Mouse (Mus musculus): ENCODE data around the gene Pcgf2. TPM values are rescaled to one million over a fixed set of nuclear protein-coding genes. Genes with fewer than 3 reads are reported as not detected.
"Not testable (repeated sequence)": the region's sequence is repeated elsewhere in the genome, so short reads cannot be mapped to it uniquely, and the experiment has no call there.

Pcgf2 gene
- polyA plus RNA-seq, 1 experiment from 2014 or later = 19.7 TPM

GRCm38 (mm10) chr11:97712286-97712685, 12.0 kb upstream of the Pcgf2 start:
- Histone ChIP-seq H3K4me1 (ENCODE audit: insufficient read depth) (no peaks in the 10 kb centered on the region), H3K36me3 (ENCODE audit: insufficient read depth) (peaks cover 74% of the 10 kb centered on the region), H3K4me3 (ENCODE audit: low read depth, low read length) (no peak overlapping the region), H3K9ac (no peak overlapping the region), H3K27ac (ENCODE audit: low read depth) (no peak overlapping the region), H3K9me3 (ENCODE audit: low read depth, low read length) (no peaks in the 10 kb centered on the region), H3K4me2 (no peak overlapping the region), H3K27me3 (ENCODE audit: insufficient read depth, low read length) (no peaks in the 10 kb centered on the region)
- WGBS = 87% methylated on average over 15 of the region's 15 CpGs
- DNase-seq (no peak), ATAC-seq (ENCODE audit: insufficient read depth) (no peak)
- TF ChIP-seq CTCF (IDR thresholded peaks at IDR 0.05; ENCODE audit: low read depth) = no peak

- H3K9me3 ChIP-seq (ENCODE audit: low read depth, low read length) = no peaks in the 10 kb centered on the region
- no peak for TF ChIP-seq CTCF (IDR thresholded peaks at IDR 0.05; ENCODE audit: low read depth)
- H3K27me3 ChIP-seq (ENCODE audit: insufficient read depth, low read length) = no peaks in the 10 kb centered on the region
- H3K9ac ChIP-seq = no peak overlapping the region
- H3K4me1 ChIP-seq (ENCODE audit: insufficient read depth) = no peaks in the 10 kb centered on the region
- DNase-seq (no peak), ATAC-seq (ENCODE audit: insufficient read depth) (no peak)
- H3K36me3 ChIP-seq (ENCODE audit: insufficient read depth) = peaks cover 74% of the 10 kb centered on the region
- no peak overlapping the region for H3K4me2 ChIP-seq
- 74% methylated on average over 13 of the region's 13 CpGs for WGBS
- no peak overlapping the region for H3K27ac ChIP-seq (ENCODE audit: low read depth)
- H3K4me3 ChIP-seq (ENCODE audit: low read depth, low read length) = no peak overlapping the region
Measured at GRCm38 (mm10) chr11:97711200-97711900, 11.1 kb upstream of the Pcgf2 start.

GRCm38 (mm10) chr11:97710067-97710466, 9.8 kb upstream of the Pcgf2 start:
- H3K4me1 ChIP-seq (ENCODE audit: insufficient read depth); DNase-seq; H3K9me3 ChIP-seq (ENCODE audit: low read depth, low read length); H3K4me2 ChIP-seq; H3K9ac ChIP-seq; H3K27ac ChIP-seq (ENCODE audit: low read depth); H3K27me3 ChIP-seq (ENCODE audit: insufficient read depth, low read length); H3K4me3 ChIP-seq (ENCODE audit: low read depth, low read length); ATAC-seq (ENCODE audit: insufficient read depth): not testable (repeated sequence)
- WGBS = 81% methylated on average over 2 of the region's 2 CpGs
- peaks cover 82% of the 10 kb centered on the region for H3K36me3 ChIP-seq (ENCODE audit: insufficient read depth)

DNA sequence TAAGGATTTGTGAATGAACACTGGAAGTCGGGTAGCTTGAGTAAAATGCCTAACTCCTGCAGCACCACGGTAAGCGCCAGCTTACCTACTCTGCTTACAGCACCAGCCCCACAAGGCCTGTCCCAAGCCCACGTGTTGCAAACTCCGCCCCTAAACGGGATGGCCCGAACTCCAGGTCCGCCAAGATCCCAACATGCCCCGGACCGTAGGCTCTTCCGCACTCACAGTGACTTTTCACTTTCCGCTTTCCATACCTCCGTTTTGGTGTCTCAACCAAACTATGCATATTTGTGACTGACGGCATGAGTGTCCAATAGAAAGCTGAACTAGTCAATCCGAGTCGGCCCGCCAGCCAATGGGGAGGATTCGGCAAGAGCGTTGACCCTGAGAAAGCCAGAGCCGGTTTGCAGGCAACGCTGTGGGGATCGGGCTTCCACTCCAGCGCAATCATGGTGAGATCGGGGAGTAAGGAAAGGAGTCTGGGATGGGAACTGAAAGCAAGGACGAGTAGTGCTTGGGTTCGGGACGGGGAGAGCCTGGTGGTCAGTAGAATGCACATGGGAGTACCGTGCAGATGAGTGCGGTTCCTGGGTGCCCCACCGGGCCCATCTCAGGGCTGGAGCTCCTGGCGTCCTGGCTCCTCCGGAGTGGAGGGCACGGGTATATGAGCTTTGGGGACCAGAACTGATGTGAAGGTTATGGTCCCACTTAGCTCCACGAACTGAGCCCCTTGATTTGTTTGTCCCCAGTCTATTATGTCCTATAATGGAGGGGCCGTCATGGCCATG, 2.9 kb upstream of the Pcgf2 start, which contains the start of gene Psmb3:
Gene Psmb3 (plus strand): TSS at position 361 of the 788 bp plus-strand sequence.
- Histone ChIP-seq H3K4me1 (ENCODE audit: insufficient read depth) (peaks cover 13% of the 10 kb centered on the region), H3K36me3 (ENCODE audit: insufficient read depth) (peaks cover 37% of the 10 kb centered on the region), H3K4me2 (peak within 1 kb of the TSS; percentile 84), H3K4me3 (ENCODE audit: low read depth, low read length) (peak within 1 kb of the TSS; percentile 93), H3K9me3 (ENCODE audit: low read depth, low read length) (no peaks in the 10 kb centered on the region), H3K9ac (peak within 1 kb of the TSS; percentile 70), H3K27me3 (ENCODE audit: insufficient read depth, low read length) (no peaks in the 10 kb centered on the region), H3K27ac (ENCODE audit: low read depth) (peak within 1 kb of the TSS; percentile 82)
- peak; percentile 100 for DNase-seq
- TF ChIP-seq CTCF (IDR thresholded peaks at IDR 0.05; ENCODE audit: low read depth) = no peak
- peak; percentile 88 for ATAC-seq (ENCODE audit: insufficient read depth)
- WGBS = under 1% methylated on average over 35 of the region's 35 CpGs

GRCm38 (mm10) chr11:97702393-97702745, 2.1 kb upstream of the Pcgf2 start:
- Histone ChIP-seq H3K27ac (ENCODE audit: low read depth) (peak overlapping the region; percentile 82), H3K4me2 (peak overlapping the region; percentile 84), H3K9me3 (ENCODE audit: low read depth, low read length) (no peaks in the 10 kb centered on the region), H3K27me3 (ENCODE audit: insufficient read depth, low read length) (no peaks in the 10 kb centered on the region), H3K4me1 (ENCODE audit: insufficient read depth) (peaks cover 15% of the 10 kb centered on the region), H3K4me3 (ENCODE audit: low read depth, low read length) (peak overlapping the region; percentile 93), H3K36me3 (ENCODE audit: insufficient read depth) (peaks cover 28% of the 10 kb centered on the region), H3K9ac (peak overlapping the region; percentile 60)
- DNase-seq (peak; percentile 97), ATAC-seq (ENCODE audit: insufficient read depth) (no peak)
- WGBS = under 1% methylated on average over 24 of the region's 24 CpGs
- TF ChIP-seq CTCF (IDR thresholded peaks at IDR 0.05; ENCODE audit: low read depth) = no peak

DNA sequence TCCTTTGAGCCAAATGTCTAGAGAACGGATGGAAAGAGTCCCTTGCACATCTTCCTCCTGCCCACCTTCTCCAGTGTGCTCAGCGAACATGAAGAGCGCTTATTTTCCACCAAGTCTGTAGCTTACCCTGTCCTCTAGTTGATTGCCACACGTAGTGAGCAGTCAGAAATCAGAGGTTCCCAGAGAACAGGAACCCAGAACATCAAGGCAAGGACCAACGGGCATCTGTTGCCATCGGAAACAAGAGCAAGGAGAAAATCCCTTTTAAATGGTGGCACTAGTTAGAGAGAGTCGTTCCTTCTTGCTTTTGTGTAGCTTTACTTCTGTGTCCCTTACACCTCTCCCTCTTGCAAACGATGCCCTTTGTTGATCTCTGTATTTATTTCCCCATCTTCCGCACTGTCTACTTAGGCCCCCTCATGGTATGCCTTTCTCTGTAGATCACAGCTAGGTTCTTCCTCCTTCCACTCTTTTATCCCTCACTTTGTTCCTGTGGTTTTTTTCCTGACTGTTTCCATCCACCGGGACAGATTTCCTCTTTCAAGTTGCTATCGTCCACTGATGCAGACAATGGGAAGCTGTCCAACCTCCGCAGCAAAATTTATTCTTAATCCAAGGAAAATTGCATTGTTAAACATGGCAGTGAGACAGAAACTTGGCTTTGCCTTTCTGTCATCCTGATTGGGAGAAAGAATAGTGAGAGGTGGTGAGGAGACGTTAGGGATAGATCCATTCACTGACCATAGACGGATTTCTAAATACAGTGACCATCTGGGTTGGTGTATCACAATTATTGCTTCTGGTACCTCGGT, 1.5 kb upstream of the Pcgf2 start:
- peak overlapping the region; percentile 84 for H3K4me2 ChIP-seq
- H3K4me3 ChIP-seq (ENCODE audit: low read depth, low read length) = peak overlapping the region; percentile 93
- DNase-seq = no peak
- no peak for TF ChIP-seq CTCF (IDR thresholded peaks at IDR 0.05; ENCODE audit: low read depth)
- peak overlapping the region; percentile 95; the same call in 1 of the 2 replicates for H3K9ac ChIP-seq
- H3K9me3 ChIP-seq (ENCODE audit: low read depth, low read length) = no peaks in the 10 kb centered on the region
- ATAC-seq (ENCODE audit: insufficient read depth) = no peak
- 46% methylated on average over 15 of the region's 15 CpGs for WGBS
- H3K4me1 ChIP-seq (ENCODE audit: insufficient read depth) = peaks cover 15% of the 10 kb centered on the region
- H3K27me3 ChIP-seq (ENCODE audit: insufficient read depth, low read length) = no peaks in the 10 kb centered on the region
- H3K27ac ChIP-seq (ENCODE audit: low read depth) = peak overlapping the region; percentile 99; the same call in 1 of the 2 replicates
- H3K36me3 ChIP-seq (ENCODE audit: insufficient read depth) = peaks cover 24% of the 10 kb centered on the region

All from lung, embryonic 14.5 days (tissue).